Mouse (Mus musculus) gastrocnemius, postnatal 10 days (tissue): ENCODE results near the gene Zfp512b. TPM values are rescaled to one million over a fixed set of nuclear protein-coding genes. Genes with fewer than 3 reads are reported as not detected.

Experiments used
- microRNA-seq, 2 experiments: library from miRNA; unstranded; fragments of <30 nt; microRNA quantifications; one replicate each; pipeline ENCODE4 v1.2.0; 2021
- total RNA-seq, 2 experiments: library from RNA; stranded (reverse); gene quantifications; 2 replicates each; pipeline ENCODE4 v1.2.3; 2021

The Zfp512b gene
- total RNA-seq, 2 experiments from 2014 or later = 28.4 to 32.4 TPM

Small RNA genes within 50 kb of the gene (microRNA-seq; reads per million reads assigned to microRNA genes)
- gene Mir7006 = 0 reads per million in 2 experiments

Other genes with a start within 250 kb of the Zfp512b start
- gene Zgpat, start 227.9 kb downstream of the Zfp512b start, total RNA-seq = 10 to 100 TPM; 13.1 to 18.3 TPM
- gene Arfrp1, start 227.4 kb downstream of the Zfp512b start, total RNA-seq = 10 to 100 TPM; 25.2 to 30.8 TPM
- 1 to 10 TPM; 5.8 to 9.7 TPM for gene Lime1, start 212.7 kb downstream of the Zfp512b start, total RNA-seq
- 1 to 10 TPM; 5.8 to 8.4 TPM for gene Zbtb46, start 133.4 kb downstream of the Zfp512b start, total RNA-seq
- not detected for gene Abhd16b, start 99.6 kb downstream of the Zfp512b start, total RNA-seq
- gene Tpd52l2, start 95.7 kb downstream of the Zfp512b start, total RNA-seq = 10 to 100 TPM; 69.9 to 72.9 TPM
- gene Dnajc5, start 72.3 kb downstream of the Zfp512b start, total RNA-seq = 10 to 100 TPM; 67.5 to 70.1 TPM
- 10 to 100 TPM; 36.5 to 43.5 TPM for gene Uckl1, start 7.9 kb downstream of the Zfp512b start, total RNA-seq
- gene Prpf6, start 935 bp downstream of the Zfp512b start, total RNA-seq = 10 to 100 TPM; 26.7 to 33.4 TPM
- gene Samd10, start 6.4 kb upstream of the Zfp512b start, total RNA-seq = 1 to 10 TPM in 1 of 2 experiments, under 1 TPM in 1; 0.85 to 1.2 TPM
- not detected for gene Gm29797, start 64.2 kb upstream of the Zfp512b start, total RNA-seq
- gene Sox18, start 78.8 kb upstream of the Zfp512b start, total RNA-seq = 10 to 100 TPM; 25.4 to 36.2 TPM
- 1 to 10 TPM; 5.6 to 6.3 TPM for gene Tcea2, start 87.5 kb upstream of the Zfp512b start, total RNA-seq
- gene Rgs19, start 101.2 kb upstream of the Zfp512b start, total RNA-seq = 1 to 10 TPM; 7.5 to 9.6 TPM
- gene Lkaaear1, start 105.6 kb upstream of the Zfp512b start, total RNA-seq = not detected
- not detected for gene Oprl1, start 122.2 kb upstream of the Zfp512b start, total RNA-seq
- gene Myt1, start 170.5 kb upstream of the Zfp512b start, total RNA-seq = under 1 TPM in 1 of 2 experiments, not detected in 1; 0.09 TPM
- gene Pcmtd2, start 245.1 kb upstream of the Zfp512b start, total RNA-seq = 10 to 100 TPM; 22.2 to 25.2 TPM